ENCODE assay signal across 9 mouse cellular contexts in the genomic region with DNA sequence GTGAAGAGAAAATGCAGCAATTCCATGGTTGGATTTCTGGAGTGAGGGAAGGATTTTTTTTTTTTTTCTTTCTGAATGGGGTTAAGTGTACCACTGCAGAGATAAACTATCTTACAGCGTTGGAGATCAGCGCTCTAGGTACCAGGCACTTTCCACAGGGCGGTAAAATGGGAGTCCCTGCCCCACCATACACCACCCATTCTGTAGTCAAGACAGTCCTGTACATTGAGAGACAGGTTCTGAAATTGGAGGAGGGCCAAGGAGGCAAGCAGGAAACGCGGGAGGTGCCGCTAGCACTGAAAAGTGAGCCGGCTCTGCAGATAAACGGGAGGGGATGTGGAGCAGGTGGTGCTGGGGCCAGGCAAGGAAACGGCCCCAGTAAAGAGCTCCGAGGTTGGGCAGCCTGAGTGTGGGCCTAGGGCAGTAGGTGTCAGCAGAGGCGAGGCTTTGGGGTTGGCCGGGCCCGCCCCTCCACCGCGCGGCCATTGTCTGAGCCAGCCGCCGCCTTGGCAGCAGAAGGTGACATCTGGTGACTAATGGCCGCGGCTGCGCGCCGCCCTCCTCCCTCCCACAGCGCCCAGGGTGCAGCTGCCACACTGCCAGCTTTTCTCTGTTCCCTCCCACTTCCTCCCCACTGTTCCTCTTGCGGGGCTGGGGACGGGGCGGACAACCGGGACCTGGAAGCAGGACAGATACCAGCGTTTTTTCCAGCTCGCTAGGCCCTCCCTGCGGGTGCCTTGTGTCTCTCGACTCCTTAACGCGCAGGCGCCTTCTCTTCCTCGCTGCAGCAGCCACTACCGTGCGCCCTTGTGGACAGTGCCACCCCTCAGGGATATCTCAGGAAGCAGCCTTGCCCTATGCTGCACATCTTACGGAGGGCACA.
DNase-seq lines count a peak whose midpoint lies in the region; ATAC-seq lines count a peak whose summit lies in the region.
"Had no signal": no experiment of that assay in that cellular context is flagged by ENCODE, and none has a peak within 500 bp of the region (broad histone marks: within the 10 kb centered on the region; RNA-seq: fewer than 3 reads in every experiment).

No protein-coding gene starts in this region.

- H3K27me3 ChIP-seq in embryonic facial prominence, embryonic 14.5 days (replicated peaks; ENCODE audit: control insufficient read depth, insufficient read depth, low read length) = no peaks in the 10 kb centered on the region
- no peaks in the 10 kb centered on the region for H3K27me3 ChIP-seq in limb, embryonic 13.5 days
- no peaks in the 10 kb centered on the region for H3K27me3 ChIP-seq in midbrain, embryonic 15.5 days (replicated peaks)

- ATAC-seq in embryonic facial prominence, embryonic 14.5 days (ENCODE audit: low read depth) = peak; percentile 96
- peak; percentile 92 for ATAC-seq in limb, embryonic 13.5 days (ENCODE audit: low FRiP score, low read depth)
- ATAC-seq in midbrain, embryonic 15.5 days (replicated peaks) = peak; percentile 96

- peak overlapping the region; percentile 67 for H3K4me2 ChIP-seq in embryonic facial prominence, embryonic 14.5 days (ENCODE audit: low read depth, low read length)
- peak overlapping the region; percentile 74 for H3K4me2 ChIP-seq in limb, embryonic 13.5 days (replicated peaks)
- H3K4me2 ChIP-seq in midbrain, embryonic 15.5 days = peak overlapping the region; percentile 60

- H3K4me3 ChIP-seq in embryonic facial prominence, embryonic 14.5 days (ENCODE audit: low read depth, low read length) = peak overlapping the region; percentile 40
- H3K4me3 ChIP-seq in limb, embryonic 13.5 days = peak overlapping the region; percentile 46
- H3K4me3 ChIP-seq in midbrain, embryonic 15.5 days = peak overlapping the region; percentile 34

- peak; percentile 97 for DNase-seq in 3134 (ENCODE audit: extremely low read depth, insufficient read length, low spot score)
- peak; percentile 67 to 74 for DNase-seq in adrenal gland, postnatal 4 days (ENCODE audit: low spot score in 2 of 2)
- DNase-seq in embryonic facial prominence, embryonic 14.5 days (ENCODE audit: low spot score) = peak; percentile 94
- peak; percentile 89 to 92 for DNase-seq in heart, adult 9 months (ENCODE audit: low spot score in 2 of 2)
- DNase-seq in kidney, adult 9 months = peak; percentile 89
- peak; percentile 57 to 60 for DNase-seq in spleen, adult 18-20 months

- WGBS in embryonic facial prominence, embryonic 14.5 days = 2% methylated on average over 22 of the region's 39 CpGs
- 2% methylated on average over 38 of the region's 39 CpGs for WGBS in limb, embryonic 13.5 days
- 1% methylated on average over 39 of the region's 39 CpGs for WGBS in midbrain, embryonic 15.5 days

- H3K4me1 ChIP-seq in embryonic facial prominence, embryonic 14.5 days (ENCODE audit: control insufficient read depth, insufficient read depth, low read length) = peaks cover 13% of the 10 kb centered on the region
- peaks cover 27% of the 10 kb centered on the region for H3K4me1 ChIP-seq in limb, embryonic 13.5 days
- peaks cover 25% of the 10 kb centered on the region for H3K4me1 ChIP-seq in midbrain, embryonic 15.5 days

- peak overlapping the region; percentile 66 for H3K9ac ChIP-seq in embryonic facial prominence, embryonic 14.5 days (ENCODE audit: low read depth, low read length)
- peak overlapping the region; percentile 70 for H3K9ac ChIP-seq in limb, embryonic 13.5 days
- peak overlapping the region; percentile 54 for H3K9ac ChIP-seq in midbrain, embryonic 15.5 days

- H3K36me3 ChIP-seq in embryonic facial prominence, embryonic 14.5 days (ENCODE audit: control insufficient read depth, insufficient read depth, low read length) = no peaks in the 10 kb centered on the region
- no peaks in the 10 kb centered on the region for H3K36me3 ChIP-seq in limb, embryonic 13.5 days
- H3K36me3 ChIP-seq in midbrain, embryonic 15.5 days (replicated peaks) = no peaks in the 10 kb centered on the region
- H3K36me3 ChIP-seq: G1E had no signal

- H3K27ac ChIP-seq in embryonic facial prominence, embryonic 14.5 days (replicated peaks; ENCODE audit: low read depth, low read length) = peak overlapping the region; percentile 87
- peak overlapping the region; percentile 90 for H3K27ac ChIP-seq in limb, embryonic 13.5 days
- peak overlapping the region; percentile 96 for H3K27ac ChIP-seq in midbrain, embryonic 15.5 days

- H3K9me3 ChIP-seq in embryonic facial prominence, embryonic 14.5 days (ENCODE audit: control insufficient read depth, low read length) = no peaks in the 10 kb centered on the region
- no peaks in the 10 kb centered on the region for H3K9me3 ChIP-seq in limb, embryonic 13.5 days
- no peaks in the 10 kb centered on the region for H3K9me3 ChIP-seq in midbrain, embryonic 15.5 days

Comparison
In these comparisons a context has a peak if more than half of its experiments do, and no peak if none do; other contexts are left out.
1. Peak in every context shown above with its lines: DNase-seq, ATAC-seq, H3K4me3 ChIP-seq and H3K27ac ChIP-seq.